Comparison of ENCODE assay signal across 25 mouse cellular contexts in genomic region chr4:149641956-149642355, GRCm38 (mm10). TPM values are rescaled to one million over a fixed set of nuclear protein-coding genes. Genes with fewer than 3 reads are reported as not detected.
DNase-seq lines count a peak whose midpoint lies in the region; ATAC-seq and TF ChIP-seq lines count a peak whose summit lies in the region.
"Had no signal": no experiment of that assay in that cellular context is flagged by ENCODE, and none has a peak within 500 bp of the region (broad histone marks: within the 10 kb centered on the region; RNA-seq: fewer than 3 reads in every experiment).

No protein-coding gene starts in this region.

- H3K4me3 ChIP-seq in embryonic facial prominence, embryonic 12.5 days, result no peak overlapping the region
- no peak overlapping the region for H3K4me3 ChIP-seq in embryonic facial prominence, embryonic 10.5 days
- no peak overlapping the region for H3K4me3 ChIP-seq in intestine, postnatal 0 days (ENCODE audit: low read depth, low read length)
- H3K4me3 ChIP-seq in intestine, embryonic 15.5 days (replicated peaks), result no peak overlapping the region
- H3K4me3 ChIP-seq in kidney, postnatal 0 days (replicated peaks; ENCODE audit: low read depth, low read length), result no peak overlapping the region
- H3K4me3 ChIP-seq in CH12.LX (replicated peaks in 1 of 3; ENCODE audit: low read depth in 2 of 3, low read length in 2 of 3, poor library complexity in 1 of 3), result no peak overlapping the region
- H3K4me3 ChIP-seq: embryonic facial prominence, embryonic 13.5 days; embryonic facial prominence, embryonic 15.5 days; erythroblast, embryonic 14.5 days; forebrain, embryonic 10.5 days; forebrain, embryonic 12.5 days; forebrain, embryonic 15.5 days had no signal

- TF ChIP-seq EP300 in CH12.LX (IDR thresholded peaks at IDR 0.05; ENCODE audit: low read length), result peak; percentile 63

- no peak for DNase-seq in embryonic facial prominence, embryonic 10.5 days (ENCODE audit: low spot score)
- peak; percentile 45 for DNase-seq in kidney, postnatal 0 days (ENCODE audit: low spot score)
- DNase-seq in kidney, postnatal 14 days, result no peak
- peak; percentile 90 for DNase-seq in CH12.LX (ENCODE audit: extremely low read depth)
- DNase-seq: adrenal gland, adult 2 months; adrenal gland, postnatal 10 days; adrenal gland, postnatal 25 days; cerebellum, adult 11 months; cerebellum, adult 18-20 months; cerebellum, adult 8-10 months; cerebellum, adult 9-11 months; cerebellum, postnatal 14 days; cerebellum, postnatal 36 days; embryo, embryonic 11 days; forebrain, postnatal 0 days had no signal

- H3K27ac ChIP-seq in embryonic facial prominence, embryonic 12.5 days, result 0 out of 2 replicates have a peak overlapping the region, but pooled peaks have one; percentile 50
- H3K27ac ChIP-seq in embryonic facial prominence, embryonic 10.5 days (replicated peaks), result no peak overlapping the region; the same call in 1 of the 2 replicates
- peak overlapping the region; percentile 31; the same call in 1 of the 2 replicates for H3K27ac ChIP-seq in intestine, postnatal 0 days (ENCODE audit: low read depth, low read length)
- no peak overlapping the region for H3K27ac ChIP-seq in intestine, embryonic 15.5 days
- no peak overlapping the region for H3K27ac ChIP-seq in kidney, postnatal 0 days
- H3K27ac ChIP-seq in CH12.LX (ENCODE audit: insufficient read depth, low read depth), result peak overlapping the region; percentile 93
- H3K27ac ChIP-seq: embryonic facial prominence, embryonic 13.5 days; embryonic facial prominence, embryonic 15.5 days; forebrain, embryonic 10.5 days; forebrain, embryonic 12.5 days; forebrain, embryonic 15.5 days had no signal

- dilution Hi-C loops in CH12.LX (cut with MboI; ENCODE audit: extremely low pct_ligation_motif_present, extremely low pct_unique_long_range_greater_than_20kb, low sequenced_read_pairs), result no loop called here

- no peaks in the 10 kb centered on the region for H3K9me3 ChIP-seq in embryonic facial prominence, embryonic 12.5 days
- no peaks in the 10 kb centered on the region for H3K9me3 ChIP-seq in embryonic facial prominence, embryonic 10.5 days
- no peaks in the 10 kb centered on the region for H3K9me3 ChIP-seq in intestine, postnatal 0 days (ENCODE audit: control insufficient read depth)
- H3K9me3 ChIP-seq in intestine, embryonic 15.5 days, result no peaks in the 10 kb centered on the region
- H3K9me3 ChIP-seq in kidney, postnatal 0 days (replicated peaks; ENCODE audit: low read length), result no peaks in the 10 kb centered on the region
- H3K9me3 ChIP-seq in CH12.LX (replicated peaks; ENCODE audit: low read length), result no peaks in the 10 kb centered on the region
- H3K9me3 ChIP-seq: embryonic facial prominence, embryonic 13.5 days; embryonic facial prominence, embryonic 15.5 days; forebrain, embryonic 10.5 days; forebrain, embryonic 12.5 days; forebrain, embryonic 15.5 days had no signal

- no peak for TF ChIP-seq CTCF in intestine, postnatal 0 days (IDR thresholded peaks at IDR 0.05; ENCODE audit: low read depth)
- TF ChIP-seq CTCF in kidney, postnatal 0 days (IDR thresholded peaks at IDR 0.05; ENCODE audit: low read depth), result no peak
- no peak for TF ChIP-seq CTCF in CH12.LX (conservative IDR thresholded peaks at IDR 0.05 in 1 of 2, IDR thresholded peaks at IDR 0.05 in 1 of 2; ENCODE audit: low read depth in 2 of 2, low read length in 2 of 2)

- peaks cover 84% of the 10 kb centered on the region for H3K36me3 ChIP-seq in embryonic facial prominence, embryonic 12.5 days
- peaks cover 98% of the 10 kb centered on the region for H3K36me3 ChIP-seq in embryonic facial prominence, embryonic 10.5 days (replicated peaks)
- H3K36me3 ChIP-seq in intestine, postnatal 0 days (ENCODE audit: control insufficient read depth, insufficient read depth), result peaks cover 65% of the 10 kb centered on the region
- peaks cover 22% of the 10 kb centered on the region for H3K36me3 ChIP-seq in intestine, embryonic 15.5 days
- peaks cover 13% of the 10 kb centered on the region for H3K36me3 ChIP-seq in kidney, postnatal 0 days (ENCODE audit: insufficient read depth, low read length)
- H3K36me3 ChIP-seq in CH12.LX (replicated peaks in 1 of 2; ENCODE audit: control insufficient read depth in 1 of 2, insufficient read depth in 1 of 2, low read length in 1 of 2), result peaks cover 34 to 73% of the 10 kb centered on the region in 2 experiments

- peak; percentile 34; the same call in 1 of the 2 replicates for TF ChIP-seq POLR2A in CH12.LX (IDR thresholded peaks at IDR 0.05; ENCODE audit: low read depth, low read length)

- 71% methylated on average over 5 of the region's 5 CpGs for WGBS in embryonic facial prominence, embryonic 12.5 days
- WGBS in embryonic facial prominence, embryonic 10.5 days, result 76% methylated on average over 5 of the region's 5 CpGs
- WGBS in intestine, postnatal 0 days, result 78% methylated on average over 5 of the region's 5 CpGs
- 81% methylated on average over 5 of the region's 5 CpGs for WGBS in intestine, embryonic 15.5 days
- 75% methylated on average over 5 of the region's 5 CpGs for WGBS in kidney, postnatal 0 days

- in situ Hi-C loops in CH12.LX (cut with MboI; ENCODE audit: low pct_ligation_motif_present, low pct_unique_long_range_greater_than_20kb, low sequenced_read_pairs), result no loop called here

- no peak overlapping the region for H3K4me2 ChIP-seq in embryonic facial prominence, embryonic 12.5 days (replicated peaks)
- no peak overlapping the region for H3K4me2 ChIP-seq in intestine, postnatal 0 days (replicated peaks; ENCODE audit: low read depth)
- no peak overlapping the region for H3K4me2 ChIP-seq in intestine, embryonic 15.5 days (replicated peaks)
- H3K4me2 ChIP-seq in kidney, postnatal 0 days (ENCODE audit: low read length), result no peak overlapping the region
- H3K4me2 ChIP-seq in CH12.LX (ENCODE audit: insufficient read depth, low read depth, poor library complexity, severe bottlenecking), result peak overlapping the region; percentile 63
- H3K4me2 ChIP-seq: embryonic facial prominence, embryonic 13.5 days; embryonic facial prominence, embryonic 15.5 days; forebrain, embryonic 12.5 days; forebrain, embryonic 15.5 days had no signal

- no peak overlapping the region for H3K9ac ChIP-seq in embryonic facial prominence, embryonic 12.5 days
- no peak overlapping the region for H3K9ac ChIP-seq in intestine, postnatal 0 days (ENCODE audit: low read depth, low read length)
- no peak overlapping the region for H3K9ac ChIP-seq in intestine, embryonic 15.5 days
- H3K9ac ChIP-seq in kidney, postnatal 0 days (ENCODE audit: low read depth, low read length), result no peak overlapping the region
- H3K9ac ChIP-seq in CH12.LX (ENCODE audit: insufficient read depth, low read depth), result no peak overlapping the region
- H3K9ac ChIP-seq: embryonic facial prominence, embryonic 13.5 days; embryonic facial prominence, embryonic 15.5 days; forebrain, embryonic 12.5 days; forebrain, embryonic 15.5 days; forebrain, postnatal 0 days had no signal

- peaks cover 10% of the 10 kb centered on the region for H3K4me1 ChIP-seq in embryonic facial prominence, embryonic 12.5 days
- H3K4me1 ChIP-seq in embryonic facial prominence, embryonic 10.5 days, result peaks cover 18% of the 10 kb centered on the region
- H3K4me1 ChIP-seq in intestine, postnatal 0 days (replicated peaks; ENCODE audit: control insufficient read depth, insufficient read depth, low read length), result no peaks in the 10 kb centered on the region
- H3K4me1 ChIP-seq in intestine, embryonic 15.5 days (replicated peaks), result no peaks in the 10 kb centered on the region
- no peaks in the 10 kb centered on the region; the same call in 1 of the 2 replicates for H3K4me1 ChIP-seq in kidney, postnatal 0 days (replicated peaks; ENCODE audit: insufficient read depth, low read length)
- H3K4me1 ChIP-seq in CH12.LX (ENCODE audit: control insufficient read depth in 1 of 2, insufficient read depth in 2 of 2), result peaks cover 29 to 44% of the 10 kb centered on the region in 2 experiments
- H3K4me1 ChIP-seq: forebrain, embryonic 12.5 days; forebrain, embryonic 15.5 days had no signal

- no peak for TF ChIP-seq RAD21 in CH12.LX (IDR thresholded peaks at IDR 0.05; ENCODE audit: low read depth, low read length)

- no peaks in the 10 kb centered on the region for H3K79me2 ChIP-seq in CH12.LX (replicated peaks; ENCODE audit: control insufficient read depth, extremely low read depth, insufficient read depth, poor library complexity, severe bottlenecking)

- no peaks in the 10 kb centered on the region for H3K27me3 ChIP-seq in embryonic facial prominence, embryonic 12.5 days
- no peaks in the 10 kb centered on the region for H3K27me3 ChIP-seq in embryonic facial prominence, embryonic 10.5 days (replicated peaks; ENCODE audit: low read depth, poor library complexity, severe bottlenecking)
- no peaks in the 10 kb centered on the region for H3K27me3 ChIP-seq in intestine, postnatal 0 days (replicated peaks; ENCODE audit: control insufficient read depth, insufficient read depth, low read length)
- no peaks in the 10 kb centered on the region for H3K27me3 ChIP-seq in intestine, embryonic 15.5 days (replicated peaks)
- no peaks in the 10 kb centered on the region for H3K27me3 ChIP-seq in kidney, postnatal 0 days (ENCODE audit: insufficient read depth, low read length)
- no peaks in the 10 kb centered on the region for H3K27me3 ChIP-seq in CH12.LX (replicated peaks)
- H3K27me3 ChIP-seq: embryonic facial prominence, embryonic 13.5 days; embryonic facial prominence, embryonic 15.5 days; forebrain, embryonic 12.5 days; forebrain, embryonic 15.5 days had no signal

- no peak for ATAC-seq in embryonic facial prominence, embryonic 12.5 days (ENCODE audit: insufficient number of reproducible peaks, insufficient read depth, low FRiP score, low TSS enrichment)
- no peak for ATAC-seq in intestine, postnatal 0 days
- no peak for ATAC-seq in intestine, embryonic 15.5 days
- ATAC-seq in kidney, postnatal 0 days (replicated peaks; ENCODE audit: low FRiP score, low read depth), result no peak
- ATAC-seq: CD4-positive, CD25-positive, alpha-beta regulatory T cell, adult 4 months; forebrain, embryonic 15.5 days; forebrain, postnatal 0 days had no signal

TF ChIP-seq in CH12.LX, 34 proteins besides CTCF, POLR2A, EP300 and RAD21 (continues in another document):
- TF ChIP-seq MAFK (IDR thresholded peaks at IDR 0.05; ENCODE audit: insufficient replicate concordance, low read length) (peak; percentile 51; the same call in 1 of the 2 replicates), E2F4 (IDR thresholded peaks at IDR 0.05; ENCODE audit: insufficient replicate concordance, low read depth, low read length) (no peak), MAX (IDR thresholded peaks at IDR 0.05; ENCODE audit: low read length) (no peak)

RNA-seq across cellular contexts. Expression of gene Clstn1, which starts 55.7 kb away (rescaled TPM):
- polyA plus RNA-seq in embryonic facial prominence, embryonic 12.5 days (2016; fragmentation: Nextera tagmentation; extraction: Ambion mirVana), result 68.1 and 75.7 TPM in 2 replicates
- polyA plus RNA-seq in embryonic facial prominence, embryonic 10.5 days (2016; fragmentation: Nextera tagmentation; extraction: Ambion mirVana), result 39.6 and 44.2 TPM in 2 replicates
- polyA plus RNA-seq in intestine, postnatal 0 days (2015; fragmentation: Nextera tagmentation; extraction: Ambion mirVana), result 34.3 and 34.7 TPM in 2 replicates
- polyA plus RNA-seq in intestine, embryonic 15.5 days (2015; fragmentation: Nextera tagmentation; extraction: Ambion mirVana), result 40.9 and 42.4 TPM in 2 replicates
- 40.7 and 43.9 TPM in 2 replicates for polyA plus RNA-seq in kidney, postnatal 0 days (2015; fragmentation: Nextera tagmentation; extraction: Ambion mirVana)
- total RNA-seq in CH12.LX (2012; rRNA removed) (51.4 and 53.1 TPM in 2 replicates), CH12.LX (2014; rRNA removed) (26.4 and 27.7 TPM in 2 replicates)
- polyA plus RNA-seq in CH12.LX (2012; ENCODE audit: insufficient read length, low read depth), result 35.2 and 36.9 TPM in 2 replicates

Comparison
In these comparisons a context has a peak if more than half of its experiments do, and no peak if none do; other contexts are left out.
1. H3K27ac ChIP-seq: peak in embryonic facial prominence, embryonic 12.5 days (single experiment), intestine, postnatal 0 days (single experiment) and CH12.LX (single experiment); none in embryonic facial prominence, embryonic 10.5 days (single experiment), intestine, embryonic 15.5 days (single experiment) and kidney, postnatal 0 days (single experiment).
2. DNase-seq: peak in kidney, postnatal 0 days (single experiment) and CH12.LX (single experiment); none in embryonic facial prominence, embryonic 10.5 days (single experiment) and kidney, postnatal 14 days (single experiment).